Mouse (Mus musculus) limb, embryonic 13.5 days (tissue): ENCODE data around the gene Snrnp70. TPM values are rescaled to one million over a fixed set of nuclear protein-coding genes. Genes with fewer than 3 reads are reported as not detected.

Experiments used
- ATAC-seq: fragments of 200-750 bp; cut with Nextera tagmentation; 2 replicates; pipeline ENCODE4 v1.8.0; 2017; ENCODE audit warnings: low read depth, moderate number of reproducible peaks, moderate TSS enrichment; ENCODE audit not compliant: low FRiP score
- H3K27ac ChIP-seq: fragments of 300-500 bp; sonication (generic); 2 replicates; pipeline ENCODE4 v1.5.1; 2015; ENCODE audit warnings: inconsistent platforms, mild to moderate bottlenecking, moderate library complexity
- H3K27me3 ChIP-seq: fragments of 300-500 bp; sonication (generic); 2 replicates; pipeline ENCODE4 v1.6.1; 2015; ENCODE audit warnings: mild to moderate bottlenecking, inconsistent platforms
- H3K36me3 ChIP-seq: fragments of 300-500 bp; sonication (generic); 2 replicates; pipeline ENCODE4 v1.6.1; 2015; ENCODE audit warnings: inconsistent platforms, mild to moderate bottlenecking, moderate library complexity
- H3K4me1 ChIP-seq: fragments of 300-500 bp; sonication (generic); 2 replicates; pipeline ENCODE4 v1.6.1; 2015; ENCODE audit warnings: inconsistent platforms
- H3K4me2 ChIP-seq: fragments of 300-500 bp; sonication (generic); replicated peaks from 2 replicates; pipeline ENCODE4 v1.6.1; 2015; ENCODE audit warnings: inconsistent platforms, mild to moderate bottlenecking, moderate library complexity
- H3K4me3 ChIP-seq: fragments of 300-500 bp; sonication (generic); 2 replicates; pipeline ENCODE4 v1.5.1; 2015; ENCODE audit warnings: moderate library complexity, mild to moderate bottlenecking, inconsistent platforms
- H3K9ac ChIP-seq: fragments of 300-500 bp; sonication (generic); 2 replicates; pipeline ENCODE4 v1.6.1; 2015; ENCODE audit warnings: mild to moderate bottlenecking, inconsistent platforms
- H3K9me3 ChIP-seq: fragments of 300-500 bp; sonication (generic); 2 replicates; pipeline ENCODE4 v1.6.1; 2016; ENCODE audit warnings: inconsistent platforms
- WGBS: fragments of 180-500 bp; shearing (Covaris S2); methylation state at CpG from one replicate; pipeline ENCODE4 v1.1.7; 2015; 5-methylcytosine and 5-hydroxymethylcytosine counted together
- polyA plus RNA-seq: library from polyadenylated mRNA; unstranded; fragments of >200 nt; fragmentation: Nextera tagmentation; extraction: Ambion mirVana; gene quantifications from 2 replicates; pipeline ENCODE4 v1.2.1, GENCODE M21; 2015

Snrnp70 gene
- polyA plus RNA-seq, 1 experiment from 2014 or later, result 262 TPM

DNA sequence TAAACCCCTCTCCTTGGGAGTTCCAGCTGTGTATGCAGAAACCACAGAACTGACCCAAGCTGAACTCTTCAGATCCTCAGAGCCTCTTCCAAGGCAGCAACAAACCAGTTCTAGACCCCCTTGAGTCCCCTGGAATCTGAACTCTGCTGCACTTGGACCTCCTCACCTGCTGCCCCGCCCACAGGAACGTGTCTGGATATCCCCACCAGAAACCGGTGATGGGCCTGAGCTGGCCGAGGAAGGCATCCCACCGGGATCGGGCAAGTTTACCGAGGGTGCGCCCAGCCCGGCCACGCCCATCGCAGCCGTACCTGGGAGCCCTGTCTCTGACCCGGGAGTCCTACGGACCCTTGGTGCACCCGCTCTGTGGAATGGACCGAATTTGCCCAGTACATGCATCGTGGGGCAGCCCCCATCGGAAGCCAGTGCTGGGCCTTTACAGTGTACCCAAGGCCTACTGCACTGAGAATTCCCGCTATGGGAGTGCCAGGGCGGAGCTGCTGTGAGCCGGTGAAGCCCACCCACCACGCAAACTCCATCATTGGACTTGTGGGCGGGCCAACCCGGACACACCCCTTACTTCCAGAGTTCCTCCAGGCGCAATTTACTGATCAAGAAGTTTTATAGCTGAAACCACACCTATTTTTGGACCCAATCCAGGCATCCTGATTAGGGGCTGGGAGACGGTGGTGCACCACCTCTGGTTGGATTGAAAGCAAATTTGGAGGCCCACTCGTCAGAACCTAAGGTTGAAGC, 24.5 kb upstream of the Snrnp70 start:
- Histone ChIP-seq H3K9ac (peak overlapping the region; percentile 31; the same call in 1 of the 2 replicates), H3K27me3 (peaks cover 66% of the 10 kb centered on the region), H3K36me3 (peaks cover 46% of the 10 kb centered on the region), H3K4me3 (peak overlapping the region; percentile 11; the same call in 1 of the 2 replicates), H3K4me2 (peak overlapping the region; percentile 52), H3K4me1 (peaks cover 34% of the 10 kb centered on the region), H3K27ac (0 out of 2 replicates have a peak overlapping the region, but pooled peaks have one; percentile 10), H3K9me3 (no peaks in the 10 kb centered on the region)
- 7% methylated on average over 27 of the region's 27 CpGs for WGBS
- ATAC-seq, result no peak

DNA sequence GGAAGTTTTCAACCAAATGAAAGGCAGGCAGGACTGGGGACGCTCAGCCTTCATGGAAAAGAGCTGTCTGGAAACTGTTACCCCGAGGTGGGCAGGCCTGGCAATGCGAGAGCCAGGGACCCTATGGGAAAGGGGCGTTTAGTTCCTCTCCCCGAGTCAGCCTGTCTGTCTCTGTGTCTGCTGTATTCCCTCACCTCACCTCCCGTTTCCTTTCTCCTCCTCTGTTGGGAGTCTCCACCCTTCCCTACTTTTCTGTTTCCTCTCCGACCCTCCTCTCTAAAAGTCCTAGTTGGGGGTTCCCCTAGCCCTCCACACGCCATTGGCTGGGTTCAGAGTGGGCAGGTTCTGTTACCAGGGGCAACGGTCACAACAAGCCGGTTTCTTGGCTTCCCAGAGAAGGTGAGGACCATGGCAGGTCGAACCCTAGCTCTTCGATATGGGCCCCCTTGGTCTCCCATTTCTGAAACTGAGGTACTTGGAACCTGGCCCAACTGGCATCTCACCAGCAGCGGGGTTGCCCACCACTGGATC, 22.5 kb upstream of the Snrnp70 start:
- Histone ChIP-seq H3K36me3 (peaks cover 26% of the 10 kb centered on the region), H3K27me3 (peaks cover 86% of the 10 kb centered on the region), H3K9ac (0 out of 2 replicates have a peak overlapping the region, but pooled peaks have one; percentile 25), H3K27ac (no peak overlapping the region), H3K4me2 (peak overlapping the region; percentile 44), H3K4me3 (no peak overlapping the region), H3K9me3 (no peaks in the 10 kb centered on the region), H3K4me1 (peaks cover 48% of the 10 kb centered on the region)
- WGBS, result 7% methylated on average over 13 of the region's 13 CpGs
- ATAC-seq, result no peak

DNA sequence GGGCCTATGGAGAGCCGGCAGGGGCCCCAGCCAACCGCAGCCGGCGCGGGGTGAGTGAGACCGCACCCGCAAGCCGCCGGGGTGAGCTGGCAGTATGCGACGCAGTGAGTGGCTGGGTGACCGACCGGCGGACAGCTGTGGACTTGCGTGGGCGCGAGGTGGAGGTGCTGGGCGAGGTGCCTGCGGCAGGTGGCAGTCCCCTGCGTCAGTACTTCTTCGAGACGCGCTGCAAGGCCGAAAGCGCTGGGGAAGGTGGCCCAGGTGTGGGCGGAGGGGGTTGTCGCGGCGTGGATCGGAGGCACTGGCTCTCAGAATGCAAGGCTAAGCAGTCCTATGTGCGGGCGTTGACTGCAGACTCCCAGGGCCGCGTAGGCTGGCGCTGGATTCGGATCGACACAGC, 20.1 kb upstream of the Snrnp70 start:
- Histone ChIP-seq H3K4me1 (peaks cover 47% of the 10 kb centered on the region), H3K36me3 (peaks cover 2% of the 10 kb centered on the region; the same call in 1 of the 2 replicates), H3K27me3 (peaks cover 99% of the 10 kb centered on the region), H3K4me3 (peak overlapping the region; percentile 19), H3K9ac (peak overlapping the region; percentile 39; the same call in 1 of the 2 replicates), H3K9me3 (no peaks in the 10 kb centered on the region), H3K4me2 (peak overlapping the region; percentile 43), H3K27ac (no peak overlapping the region)
- no peak for ATAC-seq
- 12% methylated on average over 37 of the region's 37 CpGs for WGBS

DNA sequence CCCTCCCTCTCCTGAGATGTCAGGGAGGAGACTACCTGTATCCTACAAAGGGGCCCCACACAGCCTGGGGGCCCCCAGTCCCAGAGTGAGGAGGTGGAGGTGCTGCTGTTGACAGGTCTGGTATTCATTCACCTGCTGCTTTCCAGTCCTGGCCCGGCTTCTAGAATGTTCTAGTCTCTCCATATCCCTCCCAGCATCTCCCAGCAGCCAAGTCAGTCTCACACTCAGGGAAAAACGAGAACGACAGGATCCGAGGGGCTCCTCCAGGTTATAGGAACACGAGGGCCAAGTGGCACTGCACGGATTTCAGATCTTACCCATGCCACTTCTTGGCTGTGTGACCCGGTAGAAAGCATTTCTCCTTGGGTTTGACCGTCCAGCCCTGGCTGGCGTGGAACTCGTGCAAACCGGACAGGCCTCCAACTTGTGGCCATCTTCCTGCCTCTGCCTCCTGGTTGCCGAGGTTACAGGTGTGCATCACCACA, 19.2 kb upstream of the Snrnp70 start:
- H3K27me3 ChIP-seq, result peaks cover 99% of the 10 kb centered on the region
- H3K36me3 ChIP-seq, result no peaks in the 10 kb centered on the region
- no peak overlapping the region for H3K27ac ChIP-seq
- H3K4me2 ChIP-seq, result peak overlapping the region; percentile 82
- H3K9ac ChIP-seq, result no peak overlapping the region
- peaks cover 38% of the 10 kb centered on the region for H3K4me1 ChIP-seq
- WGBS, result 41% methylated on average over 12 of the region's 12 CpGs
- ATAC-seq, result no peak
- H3K4me3 ChIP-seq, result peak overlapping the region; percentile 58; the same call in 1 of the 2 replicates
- no peaks in the 10 kb centered on the region for H3K9me3 ChIP-seq

DNA sequence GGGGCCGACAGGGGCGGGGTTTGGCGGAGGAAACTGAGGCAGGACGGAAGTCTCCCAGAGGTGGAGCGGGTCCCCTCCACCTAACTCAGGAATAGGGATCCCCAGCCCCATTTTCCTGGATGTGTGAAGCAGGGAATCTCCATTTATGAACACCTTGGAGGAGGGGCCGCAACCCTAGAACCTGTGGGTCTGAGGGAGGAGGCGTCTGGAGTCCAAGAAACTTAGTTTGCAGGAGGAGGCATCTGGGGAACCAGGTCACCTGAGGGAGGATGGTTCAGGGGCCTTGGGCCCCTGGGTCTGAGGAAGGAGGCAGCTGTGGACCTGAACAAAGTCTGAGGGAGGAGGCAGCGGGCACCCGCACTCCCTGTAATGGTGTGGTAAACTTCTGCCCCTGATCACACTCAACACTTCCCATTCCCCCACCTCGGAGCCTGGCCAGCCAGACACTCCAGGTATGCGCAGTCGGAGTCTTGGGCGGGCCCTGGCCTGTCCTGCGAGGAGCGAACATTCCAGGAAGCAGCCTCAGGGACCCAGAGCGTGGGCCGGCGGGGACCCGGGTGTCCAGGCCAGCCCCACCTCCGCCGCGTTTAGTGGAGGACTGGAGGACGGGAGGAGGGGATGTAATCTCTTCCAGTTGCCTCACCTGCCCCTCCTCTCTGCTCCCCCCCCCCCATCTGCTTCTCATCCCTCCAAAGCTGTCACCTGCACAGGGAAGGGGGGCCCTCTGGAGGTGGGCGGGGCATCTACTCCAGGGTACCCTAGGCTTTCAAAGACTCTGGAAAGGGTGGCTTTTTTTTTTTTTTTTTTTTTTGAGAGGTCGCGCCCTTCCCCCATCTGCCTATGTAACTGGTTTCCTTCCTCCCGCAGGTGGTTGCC, 18.6 kb upstream of the Snrnp70 start:
- H3K4me3 ChIP-seq, result peak overlapping the region; percentile 58
- H3K9me3 ChIP-seq, result no peaks in the 10 kb centered on the region
- WGBS, result 1% methylated on average over 27 of the region's 27 CpGs
- peaks cover 99% of the 10 kb centered on the region for H3K27me3 ChIP-seq
- peak; percentile 36; the same call in 1 of the 2 replicates for ATAC-seq
- H3K4me2 ChIP-seq, result peak overlapping the region; percentile 82
- peaks cover 36% of the 10 kb centered on the region for H3K4me1 ChIP-seq
- H3K9ac ChIP-seq, result peak overlapping the region; percentile 68
- peak overlapping the region; percentile 45; the same call in 1 of the 2 replicates for H3K27ac ChIP-seq
- no peaks in the 10 kb centered on the region for H3K36me3 ChIP-seq

DNA sequence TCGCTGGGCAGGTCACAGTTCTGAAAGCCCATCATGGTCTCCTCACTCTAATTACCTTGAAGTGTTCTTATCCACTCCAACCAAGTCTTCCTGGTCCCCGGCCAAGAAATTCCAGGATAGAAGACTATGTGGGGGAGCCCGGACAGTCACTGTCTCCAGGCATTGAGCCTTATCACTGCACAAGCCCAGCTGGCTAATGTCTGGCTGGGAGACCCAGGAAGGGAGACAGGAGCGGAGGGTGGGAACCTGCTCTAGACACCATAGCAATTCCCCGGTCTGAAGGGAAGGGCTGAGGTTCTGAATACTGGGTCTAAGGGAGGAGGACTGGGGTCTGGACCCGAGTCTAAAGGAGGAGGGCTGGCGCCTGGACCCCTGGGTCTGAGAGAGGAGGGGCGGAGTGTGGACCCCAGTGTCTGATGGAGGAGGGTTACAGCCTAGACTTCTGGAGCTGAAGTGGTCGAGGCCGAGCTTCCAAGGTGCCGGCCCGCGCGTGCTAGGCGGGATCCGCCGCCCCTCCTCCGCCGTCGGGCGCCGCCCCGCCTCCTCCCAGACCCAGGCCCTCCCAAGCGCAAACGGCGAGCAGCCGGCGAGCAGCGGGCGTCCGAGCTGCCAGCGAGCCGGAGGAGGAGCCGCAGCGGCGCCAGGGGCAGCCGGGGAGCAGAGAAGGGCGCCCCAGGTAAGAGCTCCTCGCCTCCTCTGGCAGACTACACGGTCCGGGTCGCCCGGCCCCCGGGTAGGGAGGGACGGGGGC, 17.7 kb upstream of the Snrnp70 start, which contains the start of gene Ntf5:
Gene Ntf5 (plus strand): TSS at position 583 of the 751 bp plus-strand sequence.
- H3K27me3 ChIP-seq, result peaks cover 99% of the 10 kb centered on the region
- WGBS, result 2% methylated on average over 41 of the region's 45 CpGs
- peak within 1 kb of the TSS; percentile 45; the same call in 1 of the 2 replicates for H3K27ac ChIP-seq
- peak within 1 kb of the TSS; percentile 68 for H3K9ac ChIP-seq
- H3K4me2 ChIP-seq, result peak within 1 kb of the TSS; percentile 82
- no peaks in the 10 kb centered on the region for H3K9me3 ChIP-seq
- H3K4me1 ChIP-seq, result peaks cover 33% of the 10 kb centered on the region
- peak; percentile 66 for ATAC-seq
- H3K36me3 ChIP-seq, result no peaks in the 10 kb centered on the region
- H3K4me3 ChIP-seq, result peak within 1 kb of the TSS; percentile 58

DNA sequence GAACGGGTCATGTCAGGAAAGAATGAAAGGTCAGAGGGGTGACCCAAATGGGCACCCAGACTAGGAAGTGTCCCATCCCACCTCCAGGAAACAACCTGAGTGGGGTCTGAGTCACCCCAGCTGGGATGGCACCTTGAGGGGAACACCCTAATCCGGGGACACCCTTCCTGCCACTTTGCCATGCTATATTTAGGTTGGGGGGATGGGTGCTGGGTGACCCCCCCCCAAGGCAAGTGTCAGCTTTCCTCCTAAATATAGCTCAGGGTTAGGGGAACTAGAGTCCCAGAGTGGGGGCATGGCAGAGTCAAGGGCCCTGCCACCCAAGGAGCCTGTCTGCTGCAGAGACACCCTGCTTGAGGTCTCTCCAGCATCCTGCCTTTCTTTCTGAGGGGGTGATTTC, 16.9 kb upstream of the Snrnp70 start:
- Histone ChIP-seq H3K9ac (no peak overlapping the region), H3K36me3 (no peaks in the 10 kb centered on the region), H3K9me3 (no peaks in the 10 kb centered on the region), H3K4me3 (no peak overlapping the region), H3K27me3 (peaks cover 99% of the 10 kb centered on the region), H3K4me2 (no peak overlapping the region), H3K4me1 (peaks cover 25% of the 10 kb centered on the region), H3K27ac (no peak overlapping the region)
- WGBS, result 83% methylated on average over 2 of the region's 2 CpGs
- ATAC-seq, result no peak

DNA sequence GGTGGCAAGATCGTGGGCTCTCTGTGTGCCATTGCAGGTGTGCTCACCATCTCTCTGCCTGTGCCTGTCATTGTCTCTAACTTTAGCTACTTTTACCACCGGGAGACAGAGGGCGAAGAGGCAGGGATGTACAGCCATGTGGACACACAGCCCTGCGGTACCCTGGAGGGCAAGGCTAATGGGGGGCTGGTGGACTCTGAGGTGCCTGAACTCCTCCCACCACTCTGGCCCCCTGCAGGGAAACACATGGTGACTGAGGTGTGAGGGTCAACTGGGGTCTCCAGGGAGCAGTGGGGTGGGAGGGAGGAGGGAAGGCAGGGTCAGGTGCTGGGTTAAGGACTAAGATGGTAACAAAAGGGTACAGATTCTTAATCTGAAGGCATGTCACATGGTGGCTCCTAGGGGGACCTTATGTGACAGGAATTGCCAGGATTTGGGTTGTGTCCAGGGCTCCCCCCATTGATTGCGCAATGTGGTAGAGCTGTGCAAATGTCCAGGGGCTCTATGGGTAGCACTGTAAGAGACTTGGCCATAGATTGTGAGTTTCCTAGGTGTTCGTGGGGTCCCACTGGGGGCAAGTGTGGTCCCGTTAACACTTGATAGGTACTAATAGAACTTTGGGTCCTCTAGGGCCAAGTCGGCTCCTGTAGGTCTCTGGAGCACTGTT, 14.1 kb upstream of the Snrnp70 start:
- Histone ChIP-seq H3K4me1 (peaks cover 32% of the 10 kb centered on the region), H3K9me3 (no peaks in the 10 kb centered on the region), H3K9ac (no peak overlapping the region), H3K4me2 (no peak overlapping the region), H3K4me3 (no peak overlapping the region), H3K36me3 (no peaks in the 10 kb centered on the region), H3K27me3 (peaks cover 99% of the 10 kb centered on the region), H3K27ac (no peak overlapping the region)
- WGBS, result 88% methylated on average over 8 of the region's 8 CpGs
- ATAC-seq, result no peak

DNA sequence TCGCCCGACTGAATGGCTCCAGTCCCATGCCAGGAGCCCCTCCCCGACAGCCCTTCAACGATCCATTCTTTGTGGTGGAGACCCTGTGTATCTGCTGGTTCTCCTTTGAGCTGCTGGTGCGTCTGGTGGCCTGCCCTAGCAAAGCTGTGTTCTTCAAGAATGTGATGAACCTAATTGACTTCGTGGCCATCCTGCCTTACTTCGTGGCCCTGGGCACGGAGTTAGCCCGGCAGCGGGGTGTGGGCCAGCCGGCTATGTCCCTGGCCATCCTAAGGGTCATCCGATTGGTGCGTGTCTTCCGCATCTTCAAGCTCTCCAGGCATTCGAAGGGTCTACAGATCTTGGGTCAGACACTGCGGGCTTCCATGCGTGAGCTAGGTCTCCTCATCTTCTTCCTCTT, 13.4 kb upstream of the Snrnp70 start:
- H3K4me3 ChIP-seq, result no peak overlapping the region
- no peaks in the 10 kb centered on the region for H3K9me3 ChIP-seq
- H3K9ac ChIP-seq, result no peak overlapping the region
- WGBS, result 90% methylated on average over 17 of the region's 17 CpGs
- no peak for ATAC-seq
- peaks cover 27% of the 10 kb centered on the region for H3K4me1 ChIP-seq
- H3K27ac ChIP-seq, result no peak overlapping the region
- H3K27me3 ChIP-seq, result peaks cover 92% of the 10 kb centered on the region
- H3K36me3 ChIP-seq, result no peaks in the 10 kb centered on the region
- no peak overlapping the region for H3K4me2 ChIP-seq

DNA sequence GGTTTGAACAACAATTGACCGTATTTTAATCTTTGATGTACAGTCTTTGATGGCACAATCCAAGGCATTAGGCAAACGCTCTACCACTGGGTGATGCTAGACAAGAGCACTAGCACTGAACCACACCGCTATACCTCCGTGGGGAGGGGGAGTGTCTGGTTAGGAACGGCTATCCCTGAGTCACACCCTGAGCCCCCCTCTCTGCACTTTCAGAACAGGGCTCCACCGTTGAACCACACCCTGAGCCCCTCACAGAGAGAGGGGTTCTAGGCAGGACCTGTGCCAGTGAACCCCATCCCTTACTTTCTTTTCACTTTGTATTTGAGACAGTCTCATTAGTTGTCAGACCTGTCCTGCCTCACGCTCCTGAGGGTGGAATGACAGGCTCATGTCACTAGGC, 12.8 kb upstream of the Snrnp70 start:
- H3K4me2 ChIP-seq, result no peak overlapping the region
- H3K9ac ChIP-seq, result no peak overlapping the region
- H3K27ac ChIP-seq, result no peak overlapping the region
- 64% methylated on average over 7 of the region's 7 CpGs for WGBS
- H3K4me1 ChIP-seq, result peaks cover 21% of the 10 kb centered on the region
- H3K9me3 ChIP-seq, result no peaks in the 10 kb centered on the region
- H3K27me3 ChIP-seq, result peaks cover 86% of the 10 kb centered on the region
- H3K36me3 ChIP-seq, result no peaks in the 10 kb centered on the region
- ATAC-seq, result no peak
- no peak overlapping the region for H3K4me3 ChIP-seq

DNA sequence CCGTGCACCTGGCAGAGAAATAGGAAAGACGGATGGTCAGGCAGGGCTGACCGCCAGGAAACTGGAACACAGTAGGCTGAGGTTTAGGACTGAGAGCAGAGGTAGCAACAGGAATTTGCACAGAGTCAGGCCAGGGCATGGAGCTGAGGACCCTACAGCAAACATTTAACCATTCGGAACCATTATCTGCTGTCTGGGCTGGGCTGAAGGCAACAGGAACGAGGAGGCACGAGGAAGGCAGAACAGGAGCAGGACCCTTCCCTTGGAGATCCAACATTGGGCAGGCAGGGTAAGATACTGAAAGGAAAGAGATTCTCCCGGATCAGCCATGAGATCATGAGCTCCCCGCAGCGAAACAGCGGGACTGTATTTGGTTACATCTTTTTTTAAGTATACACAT, 12.3 kb upstream of the Snrnp70 start:
- no peak overlapping the region for H3K27ac ChIP-seq
- peaks cover 17% of the 10 kb centered on the region for H3K4me1 ChIP-seq
- no peak overlapping the region for H3K4me3 ChIP-seq
- H3K36me3 ChIP-seq, result no peaks in the 10 kb centered on the region
- ATAC-seq, result no peak
- H3K9me3 ChIP-seq, result no peaks in the 10 kb centered on the region
- WGBS, result 83% methylated on average over 10 of the region's 10 CpGs
- H3K4me2 ChIP-seq, result no peak overlapping the region
- H3K27me3 ChIP-seq, result peaks cover 81% of the 10 kb centered on the region
- H3K9ac ChIP-seq, result no peak overlapping the region
